9 mouse cellular contexts compared by ENCODE assay signal in the genomic region with DNA sequence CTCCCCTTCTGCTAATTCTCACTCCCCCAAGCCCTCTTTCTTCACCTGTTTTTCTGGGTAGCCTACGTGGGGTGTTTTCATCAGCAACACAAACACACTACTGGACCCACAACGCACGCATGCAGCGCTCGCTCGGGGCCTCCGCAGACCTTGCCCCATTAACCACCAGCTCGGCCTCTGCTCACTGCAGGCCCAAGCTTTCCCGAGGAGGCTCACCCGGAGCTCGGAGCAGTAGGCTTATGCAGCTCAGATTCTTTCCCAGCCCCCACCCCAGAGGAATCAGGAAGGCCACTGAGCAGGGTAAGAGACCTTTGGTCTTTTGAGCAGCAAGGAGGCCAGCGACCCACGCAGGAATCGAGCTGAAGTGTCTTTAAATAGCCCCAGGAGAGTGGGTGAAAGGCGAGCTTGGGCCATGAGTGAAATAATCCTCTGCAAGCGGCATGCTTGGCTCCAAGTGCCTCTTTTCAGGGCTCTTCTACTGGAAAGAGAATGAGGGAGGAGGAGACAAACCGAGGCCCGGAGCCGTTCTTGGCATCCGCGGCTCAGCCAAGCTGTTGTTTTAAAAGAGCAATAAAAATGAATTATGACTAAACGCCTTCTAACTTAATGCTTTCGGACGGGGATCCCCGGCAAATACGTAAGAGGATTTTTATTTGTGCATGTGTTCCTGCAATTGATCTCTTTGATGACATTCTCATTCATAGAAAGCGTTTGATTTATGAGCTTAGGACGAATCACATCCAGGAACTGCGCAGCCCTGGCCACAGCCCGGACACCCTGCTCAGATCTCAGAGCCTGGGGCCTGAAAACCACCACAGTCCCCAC. TPM values are rescaled to one million over a fixed set of nuclear protein-coding genes. Genes with fewer than 3 reads are reported as not detected.
DNase-seq lines count a peak whose midpoint lies in the region; ATAC-seq and TF ChIP-seq lines count a peak whose summit lies in the region.
"Had no signal": no experiment of that assay in that cellular context is flagged by ENCODE, and none has a peak within 500 bp of the region (broad histone marks: within the 10 kb centered on the region; RNA-seq: fewer than 3 reads in every experiment).

No protein-coding gene starts in this region.

- no peak overlapping the region for H3K4me2 ChIP-seq in forebrain, postnatal 0 days (ENCODE audit: low read depth)
- no peak overlapping the region for H3K4me2 ChIP-seq in forebrain, embryonic 13.5 days
- peak overlapping the region; percentile 93 for H3K4me2 ChIP-seq in intestine, embryonic 16.5 days (ENCODE audit: low read depth, low read length)
- H3K4me2 ChIP-seq in lung, embryonic 14.5 days: peak overlapping the region; percentile 79

- TF ChIP-seq CTCF in forebrain, postnatal 0 days (IDR thresholded peaks at IDR 0.05; ENCODE audit: low read depth): no peak
- TF ChIP-seq CTCF in lung, embryonic 14.5 days (IDR thresholded peaks at IDR 0.05; ENCODE audit: low read depth): no peak

- H3K36me3 ChIP-seq in forebrain, postnatal 0 days (ENCODE audit: insufficient read depth): no peaks in the 10 kb centered on the region
- H3K36me3 ChIP-seq in forebrain, embryonic 13.5 days (ENCODE audit: poor library complexity, severe bottlenecking): no peaks in the 10 kb centered on the region
- H3K36me3 ChIP-seq in intestine, embryonic 16.5 days (ENCODE audit: control insufficient read depth, insufficient read depth, low read length): no peaks in the 10 kb centered on the region
- H3K36me3 ChIP-seq in lung, embryonic 14.5 days (ENCODE audit: insufficient read depth): no peaks in the 10 kb centered on the region; the same call in 1 of the 2 replicates

- H3K9ac ChIP-seq in forebrain, postnatal 0 days: no peak overlapping the region
- no peak overlapping the region for H3K9ac ChIP-seq in forebrain, embryonic 13.5 days
- H3K9ac ChIP-seq in intestine, embryonic 16.5 days (ENCODE audit: low read depth, low read length): peak overlapping the region; percentile 69
- peak overlapping the region; percentile 91 for H3K9ac ChIP-seq in lung, embryonic 14.5 days

- no peak for ATAC-seq in forebrain, postnatal 0 days
- no peak for ATAC-seq in forebrain, embryonic 13.5 days
- ATAC-seq in intestine, embryonic 16.5 days: peak; percentile 38
- ATAC-seq in lung, embryonic 14.5 days (ENCODE audit: insufficient read depth): no peak

- peak; percentile 53 for DNase-seq in forebrain, postnatal 0 days
- DNase-seq in embryo, embryonic 10.5 days (ENCODE audit: low spot score): peak; percentile 83
- peak; percentile 89 for DNase-seq in lung, embryonic 14.5 days
- no peak for DNase-seq in layer of hippocampus, postnatal 36 days
- DNase-seq in frontal cortex, postnatal 36 days (ENCODE audit: low spot score in 2 of 2): no peak
- DNase-seq in cerebellum, adult 18-20 months: no peak

- no peak overlapping the region for H3K27ac ChIP-seq in forebrain, postnatal 0 days (ENCODE audit: low read depth, low read length)
- H3K27ac ChIP-seq in forebrain, embryonic 13.5 days: no peak overlapping the region
- H3K27ac ChIP-seq in intestine, embryonic 16.5 days (ENCODE audit: low read length): peak overlapping the region; percentile 93
- H3K27ac ChIP-seq in lung, embryonic 14.5 days (ENCODE audit: low read depth): peak overlapping the region; percentile 97

- H3K4me1 ChIP-seq in forebrain, postnatal 0 days (ENCODE audit: insufficient read depth): no peaks in the 10 kb centered on the region; the same call in 1 of the 2 replicates
- peaks cover 17% of the 10 kb centered on the region for H3K4me1 ChIP-seq in forebrain, embryonic 13.5 days
- peaks cover 23% of the 10 kb centered on the region for H3K4me1 ChIP-seq in intestine, embryonic 16.5 days (ENCODE audit: control insufficient read depth, insufficient read depth, low read length)
- H3K4me1 ChIP-seq in lung, embryonic 14.5 days (ENCODE audit: insufficient read depth): no peaks in the 10 kb centered on the region

- WGBS in forebrain, postnatal 0 days: 2% methylated on average over 30 of the region's 30 CpGs
- 1% methylated on average over 30 of the region's 30 CpGs for WGBS in forebrain, embryonic 13.5 days
- 4% methylated on average over 30 of the region's 30 CpGs for WGBS in intestine, embryonic 16.5 days
- WGBS in lung, embryonic 14.5 days: 1% methylated on average over 30 of the region's 30 CpGs

- no peaks in the 10 kb centered on the region for H3K9me3 ChIP-seq in forebrain, postnatal 0 days (ENCODE audit: low read length)
- no peaks in the 10 kb centered on the region for H3K9me3 ChIP-seq in forebrain, embryonic 13.5 days (replicated peaks)
- H3K9me3 ChIP-seq in intestine, embryonic 16.5 days (ENCODE audit: control insufficient read depth, low read length): no peaks in the 10 kb centered on the region
- no peaks in the 10 kb centered on the region for H3K9me3 ChIP-seq in lung, embryonic 14.5 days (ENCODE audit: low read depth, low read length)

- no peak overlapping the region for H3K4me3 ChIP-seq in forebrain, postnatal 0 days (ENCODE audit: low read depth, low read length)
- H3K4me3 ChIP-seq in forebrain, embryonic 13.5 days: no peak overlapping the region
- H3K4me3 ChIP-seq in intestine, embryonic 16.5 days (ENCODE audit: low read length): peak overlapping the region; percentile 79
- peak overlapping the region; percentile 71 for H3K4me3 ChIP-seq in lung, embryonic 14.5 days (ENCODE audit: low read depth, low read length)
- H3K4me3 ChIP-seq: erythroblast, embryonic 14.5 days had no signal

- H3K27me3 ChIP-seq in forebrain, postnatal 0 days (ENCODE audit: insufficient read depth, low read length): peaks cover 93% of the 10 kb centered on the region
- peaks cover 99% of the 10 kb centered on the region for H3K27me3 ChIP-seq in forebrain, embryonic 13.5 days
- H3K27me3 ChIP-seq in intestine, embryonic 16.5 days (replicated peaks; ENCODE audit: control insufficient read depth, insufficient read depth, low read length): peaks cover 24% of the 10 kb centered on the region
- H3K27me3 ChIP-seq in lung, embryonic 14.5 days (ENCODE audit: insufficient read depth, low read length): peaks cover 27% of the 10 kb centered on the region

RNA-seq across cellular contexts. Expression of gene Hoxa1, which starts 2.6 kb away (rescaled TPM):
- total RNA-seq in forebrain, postnatal 0 days (2014; rRNA removed): 0.10 TPM in 1 of 2 replicates, not detected in the other
- not detected in 2 replicates for polyA plus RNA-seq in forebrain, postnatal 0 days (2015; fragmentation: Nextera tagmentation; extraction: Ambion mirVana)
- polyA plus RNA-seq in forebrain, embryonic 13.5 days (2015; fragmentation: Nextera tagmentation; extraction: Ambion mirVana): not detected in 2 replicates
- polyA plus RNA-seq in intestine, embryonic 16.5 days (2015; fragmentation: Nextera tagmentation; extraction: Ambion mirVana): 0.72 and 0.88 TPM in 2 replicates
- polyA plus RNA-seq in lung, embryonic 14.5 days (2014; fragmentation: Nextera tagmentation; extraction: Ambion mirVana): 1.8 and 1.9 TPM in 2 replicates
- total RNA-seq in layer of hippocampus, postnatal 36 days (2021): not detected
- polyA plus RNA-seq: erythroblast, embryonic 14.5 days had no signal

RNA-seq across cellular contexts. Expression of gene Hoxa2, which starts 3.9 kb away (rescaled TPM):
- total RNA-seq in forebrain, postnatal 0 days (2014; rRNA removed): not detected in 2 replicates
- not detected in 2 replicates for polyA plus RNA-seq in forebrain, postnatal 0 days (2015; fragmentation: Nextera tagmentation; extraction: Ambion mirVana)
- polyA plus RNA-seq in forebrain, embryonic 13.5 days (2015; fragmentation: Nextera tagmentation; extraction: Ambion mirVana): not detected in 2 replicates
- 5.0 and 5.1 TPM in 2 replicates for polyA plus RNA-seq in intestine, embryonic 16.5 days (2015; fragmentation: Nextera tagmentation; extraction: Ambion mirVana)
- polyA plus RNA-seq in lung, embryonic 14.5 days (2014; fragmentation: Nextera tagmentation; extraction: Ambion mirVana): 14.4 and 15.2 TPM in 2 replicates
- not detected for total RNA-seq in layer of hippocampus, postnatal 36 days (2021)
- polyA plus RNA-seq: erythroblast, embryonic 14.5 days had no signal

RNA-seq across cellular contexts. Expression of gene 5730596B20Rik, which starts 16.6 kb away (rescaled TPM):
- not detected in 2 replicates for total RNA-seq in forebrain, postnatal 0 days (2014; rRNA removed)
- not detected in 2 replicates for polyA plus RNA-seq in forebrain, postnatal 0 days (2015; fragmentation: Nextera tagmentation; extraction: Ambion mirVana)
- polyA plus RNA-seq in forebrain, embryonic 13.5 days (2015; fragmentation: Nextera tagmentation; extraction: Ambion mirVana): not detected in 2 replicates
- 1.5 TPM in 2 replicates for polyA plus RNA-seq in intestine, embryonic 16.5 days (2015; fragmentation: Nextera tagmentation; extraction: Ambion mirVana)
- 2.3 and 2.6 TPM in 2 replicates for polyA plus RNA-seq in lung, embryonic 14.5 days (2014; fragmentation: Nextera tagmentation; extraction: Ambion mirVana)
- not detected for total RNA-seq in layer of hippocampus, postnatal 36 days (2021)
- polyA plus RNA-seq: erythroblast, embryonic 14.5 days had no signal

RNA-seq across cellular contexts. Expression of gene Hoxa4, which starts 30.8 kb away (rescaled TPM):
- not detected in 2 replicates for total RNA-seq in forebrain, postnatal 0 days (2014; rRNA removed)
- polyA plus RNA-seq in forebrain, postnatal 0 days (2015; fragmentation: Nextera tagmentation; extraction: Ambion mirVana): not detected in 2 replicates
- polyA plus RNA-seq in forebrain, embryonic 13.5 days (2015; fragmentation: Nextera tagmentation; extraction: Ambion mirVana): not detected in 2 replicates
- 1.7 and 2.4 TPM in 2 replicates for polyA plus RNA-seq in intestine, embryonic 16.5 days (2015; fragmentation: Nextera tagmentation; extraction: Ambion mirVana)
- polyA plus RNA-seq in lung, embryonic 14.5 days (2014; fragmentation: Nextera tagmentation; extraction: Ambion mirVana): 7.0 and 7.7 TPM in 2 replicates
- total RNA-seq in layer of hippocampus, postnatal 36 days (2021): not detected
- polyA plus RNA-seq: erythroblast, embryonic 14.5 days had no signal

RNA-seq across cellular contexts. Expression of gene Hoxa5, which starts 43.7 kb away (rescaled TPM):
- total RNA-seq in forebrain, postnatal 0 days (2014; rRNA removed): not detected in 2 replicates
- not detected in 2 replicates for polyA plus RNA-seq in forebrain, postnatal 0 days (2015; fragmentation: Nextera tagmentation; extraction: Ambion mirVana)
- polyA plus RNA-seq in forebrain, embryonic 13.5 days (2015; fragmentation: Nextera tagmentation; extraction: Ambion mirVana): not detected in 2 replicates
- 15.3 and 15.5 TPM in 2 replicates for polyA plus RNA-seq in intestine, embryonic 16.5 days (2015; fragmentation: Nextera tagmentation; extraction: Ambion mirVana)
- polyA plus RNA-seq in lung, embryonic 14.5 days (2014; fragmentation: Nextera tagmentation; extraction: Ambion mirVana): 58.3 and 58.5 TPM in 2 replicates
- total RNA-seq in layer of hippocampus, postnatal 36 days (2021): not detected
- polyA plus RNA-seq: erythroblast, embryonic 14.5 days had no signal

Comparison
In these comparisons a context has a peak if more than half of its experiments do, and no peak if none do; other contexts are left out.
1. DNase-seq: peak in forebrain, postnatal 0 days (single experiment), embryo, embryonic 10.5 days (single experiment) and lung, embryonic 14.5 days (single experiment); none in layer of hippocampus, postnatal 36 days (0 of 2), frontal cortex, postnatal 36 days (0 of 2) and cerebellum, adult 18-20 months (0 of 2).
2. H3K27ac ChIP-seq: peak in intestine, embryonic 16.5 days (single experiment) and lung, embryonic 14.5 days (single experiment); none in forebrain, postnatal 0 days (single experiment) and forebrain, embryonic 13.5 days (single experiment).
3. H3K4me2 ChIP-seq: peak in intestine, embryonic 16.5 days (single experiment) and lung, embryonic 14.5 days (single experiment); none in forebrain, postnatal 0 days (single experiment) and forebrain, embryonic 13.5 days (single experiment).
4. H3K4me3 ChIP-seq: peak in intestine, embryonic 16.5 days (single experiment) and lung, embryonic 14.5 days (single experiment); none in forebrain, postnatal 0 days (single experiment) and forebrain, embryonic 13.5 days (single experiment).
5. H3K9ac ChIP-seq: peak in intestine, embryonic 16.5 days (single experiment) and lung, embryonic 14.5 days (single experiment); none in forebrain, postnatal 0 days (single experiment) and forebrain, embryonic 13.5 days (single experiment).